Mouse (Mus musculus) heart, adult 11 months (tissue): Measurements from ENCODE around the gene B430218F22Rik.
"Not testable (repeated sequence)": the region's sequence is repeated elsewhere in the genome, so short reads cannot be mapped to it uniquely, and the experiment has no call there.

Source experiments
- DNase-seq: peaks from one replicate; pipeline ENCODE4 v3.0.0; 2022

Gene B430218F22Rik

GRCm38 (mm10) chr13:118386511-118387447, at the start of gene B430218F22Rik, which contains the start of gene Mrps30:
TSS of gene B430218F22Rik (plus strand) at chr13:118386630.
TSS of gene Mrps30 (minus strand) at chr13:118387252.
- DNase-seq: peak; percentile 99

- DNase-seq: no peak
Observed at GRCm38 (mm10) chr13:118350257-118350656, 36.2 kb upstream of the B430218F22Rik start.

- no peak for DNase-seq
Observed at GRCm38 (mm10) chr13:118350870-118351269, 35.6 kb upstream of the B430218F22Rik start.

- no peak for DNase-seq
Observed at GRCm38 (mm10) chr13:118363342-118363741, 23.1 kb upstream of the B430218F22Rik start.

GRCm38 (mm10) chr13:118365774-118366173, 20.7 kb upstream of the B430218F22Rik start:
- DNase-seq: no peak

- DNase-seq: no peak
Observed at GRCm38 (mm10) chr13:118372871-118373270, 13.6 kb upstream of the B430218F22Rik start.

GRCm38 (mm10) chr13:118379155-118379554, 7.3 kb upstream of the B430218F22Rik start:
- no peak for DNase-seq

GRCm38 (mm10) chr13:118380381-118380780, 6.0 kb upstream of the B430218F22Rik start:
- no peak for DNase-seq

- not testable (repeated sequence) for DNase-seq
Observed at GRCm38 (mm10) chr13:118387448-118387801, 995 bp downstream of the B430218F22Rik start.

- no peak for DNase-seq
Observed at GRCm38 (mm10) chr13:118395803-118396202, 9.4 kb downstream of the B430218F22Rik start.

GRCm38 (mm10) chr13:118400340-118400739, 13.9 kb downstream of the B430218F22Rik start:
- no peak for DNase-seq

- no peak for DNase-seq
Observed at GRCm38 (mm10) chr13:118403544-118403943, 17.1 kb downstream of the B430218F22Rik start.

GRCm38 (mm10) chr13:118411297-118411992, 25.0 kb downstream of the B430218F22Rik start:
- DNase-seq: no peak

- no peak for DNase-seq
Observed at GRCm38 (mm10) chr13:118418163-118418562, 31.7 kb downstream of the B430218F22Rik start.

GRCm38 (mm10) chr13:118420408-118420807, 34.0 kb downstream of the B430218F22Rik start:
- DNase-seq: no peak

GRCm38 (mm10) chr13:118420847-118421246, 34.4 kb downstream of the B430218F22Rik start:
- no peak for DNase-seq
